Mouse (Mus musculus) lung, embryonic 16.5 days (tissue): ENCODE data around the gene Rnf220. TPM values are rescaled to one million over a fixed set of nuclear protein-coding genes. Genes with fewer than 3 reads are reported as not detected.

Experiments used
- ATAC-seq: fragments of 200-750 bp; cut with Nextera tagmentation; 2 replicates; pipeline ENCODE4 v1.8.0; 2017; ENCODE audit warnings: low read depth, mild to moderate bottlenecking, moderate library complexity
- H3K27ac ChIP-seq: fragments of 300-500 bp; sonication (generic); 2 replicates; pipeline ENCODE4 v1.5.1; 2014; ENCODE audit warnings: mild to moderate bottlenecking, control low read depth, low read length
- H3K27me3 ChIP-seq: fragments of 300-500 bp; sonication (generic); 2 replicates; pipeline ENCODE4 v1.6.1; 2014; ENCODE audit warnings: low read depth, low read length, mixed read lengths; ENCODE audit not compliant: control insufficient read depth, insufficient read depth
- H3K36me3 ChIP-seq: fragments of 300-500 bp; sonication (generic); 2 replicates; pipeline ENCODE4 v1.6.1; 2014; ENCODE audit warnings: low read length; ENCODE audit not compliant: control insufficient read depth, insufficient read depth
- H3K4me1 ChIP-seq: fragments of 300-500 bp; sonication (generic); replicated peaks from 2 replicates; pipeline ENCODE4 v1.6.1; 2014; ENCODE audit warnings: low read length, mixed read lengths; ENCODE audit not compliant: control insufficient read depth, insufficient read depth
- H3K4me2 ChIP-seq: fragments of 300-500 bp; sonication (generic); 2 replicates; pipeline ENCODE4 v1.6.1; 2014; ENCODE audit warnings: low read depth, low read length, control low read depth
- H3K4me3 ChIP-seq: fragments of 300-500 bp; sonication (generic); 2 replicates; pipeline ENCODE4 v1.5.1; 2014; ENCODE audit warnings: mild to moderate bottlenecking, low read length, control low read depth
- H3K9ac ChIP-seq: fragments of 300-500 bp; sonication (generic); 2 replicates; pipeline ENCODE4 v1.6.1; 2014; ENCODE audit warnings: low read length, control low read depth
- H3K9me3 ChIP-seq: fragments of 300-500 bp; sonication (generic); 2 replicates; pipeline ENCODE4 v1.6.1; 2016; ENCODE audit warnings: low read length; ENCODE audit not compliant: control insufficient read depth
- WGBS: fragments of 180-500 bp; shearing (Covaris S2); extraction: QIAGEN DNeasy Blood & Tissue Kit; methylation state at CpG from one replicate; pipeline ENCODE4 v1.1.7; 2014; 5-methylcytosine and 5-hydroxymethylcytosine counted together
- polyA plus RNA-seq: library from polyadenylated mRNA; unstranded; fragments of >200 nt; fragmentation: Nextera tagmentation; extraction: Ambion mirVana; gene quantifications from 2 replicates; pipeline ENCODE4 v1.2.1, GENCODE M21; 2015

The Rnf220 gene
- polyA plus RNA-seq, 1 experiment from 2014 or later, result 61.5 TPM

DNA sequence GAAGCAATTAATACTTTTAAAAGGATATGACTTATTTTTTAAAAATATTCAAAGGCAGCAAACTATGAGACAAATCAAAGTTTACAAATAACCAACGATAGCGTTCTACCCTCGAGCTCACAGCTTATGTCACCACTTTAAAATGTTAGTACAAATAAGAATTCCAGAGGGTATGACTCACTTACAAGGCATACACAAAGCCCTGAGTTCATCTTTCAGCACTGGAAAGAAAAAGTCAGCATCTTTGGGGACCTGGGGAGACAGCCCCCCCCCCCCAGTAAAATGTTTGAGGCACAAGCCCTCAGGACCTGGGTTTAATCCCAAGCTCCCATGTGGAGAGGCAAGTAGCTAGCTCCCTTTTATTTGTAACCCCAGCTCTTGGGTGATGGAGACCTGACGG lies 27.4 kb downstream of the Rnf220 start:
- H3K9ac ChIP-seq, result no peak overlapping the region
- ATAC-seq, result no peak
- H3K27me3 ChIP-seq, result peaks cover 2% of the 10 kb centered on the region; the same call in 1 of the 2 replicates
- H3K4me1 ChIP-seq, result no peaks in the 10 kb centered on the region; the same call in 1 of the 2 replicates
- WGBS, result 42% methylated on average over 4 of the region's 4 CpGs
- H3K9me3 ChIP-seq, result no peaks in the 10 kb centered on the region
- no peak overlapping the region for H3K27ac ChIP-seq
- H3K36me3 ChIP-seq, result no peaks in the 10 kb centered on the region
- no peak overlapping the region for H3K4me3 ChIP-seq
- no peak overlapping the region for H3K4me2 ChIP-seq

DNA sequence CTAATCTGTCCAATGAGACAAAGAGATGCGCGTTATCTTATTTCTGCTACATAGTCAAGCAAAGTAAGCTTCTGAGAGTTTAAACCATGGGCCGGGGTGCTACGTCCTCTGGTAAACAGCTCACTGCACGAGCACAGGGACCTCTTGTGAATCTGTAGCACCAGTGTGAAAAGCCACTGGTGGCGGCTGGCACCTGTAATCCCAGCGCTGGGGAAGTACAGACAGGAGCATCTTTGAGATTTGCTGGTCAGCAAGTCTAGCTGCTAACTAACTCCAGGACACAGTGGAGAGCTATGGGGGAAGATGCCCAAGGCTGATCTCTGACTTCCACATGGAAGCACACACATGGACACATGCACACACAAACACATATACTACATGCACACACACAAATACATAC lies 28.9 kb downstream of the Rnf220 start:
- 77% methylated on average over 7 of the region's 7 CpGs for WGBS

DNA sequence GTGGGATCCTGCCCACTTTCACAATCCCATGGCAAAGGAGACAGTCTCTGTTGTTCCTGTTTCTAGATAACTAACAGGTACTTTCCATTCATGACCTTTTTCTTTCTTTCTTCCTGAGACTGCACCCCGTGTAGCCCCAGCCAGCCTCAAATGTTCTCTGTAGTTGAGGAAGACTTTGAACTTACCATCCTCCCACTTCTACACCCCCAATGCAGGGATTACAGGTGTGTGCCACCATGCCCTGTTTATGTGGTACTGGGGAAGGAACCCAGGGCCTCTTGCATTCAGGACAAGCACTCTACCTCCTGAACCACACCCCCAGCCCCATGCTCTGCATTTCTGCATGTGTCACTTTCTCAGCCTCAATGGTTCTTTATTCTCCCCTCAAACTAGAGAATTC lies 47.7 kb downstream of the Rnf220 start:
- H3K4me3 ChIP-seq, result no peak overlapping the region
- no peaks in the 10 kb centered on the region for H3K36me3 ChIP-seq
- no peak overlapping the region for H3K27ac ChIP-seq
- H3K9me3 ChIP-seq, result no peaks in the 10 kb centered on the region
- no peak for ATAC-seq
- no peak overlapping the region for H3K4me2 ChIP-seq
- no peaks in the 10 kb centered on the region for H3K27me3 ChIP-seq
- 80% methylated on average over 1 of the region's 1 CpGs for WGBS
- no peak overlapping the region for H3K9ac ChIP-seq
- no peaks in the 10 kb centered on the region for H3K4me1 ChIP-seq

More for the DNA sequence above, 28.9 kb downstream of the Rnf220 start:
- no peak for ATAC-seq
- Histone ChIP-seq H3K4me2 (no peak overlapping the region), H3K4me3 (no peak overlapping the region), H3K27ac (no peak overlapping the region), H3K27me3 (no peaks in the 10 kb centered on the region), H3K9ac (no peak overlapping the region), H3K4me1 (no peaks in the 10 kb centered on the region; the same call in 1 of the 2 replicates), H3K9me3 (no peaks in the 10 kb centered on the region), H3K36me3 (no peaks in the 10 kb centered on the region)

DNA sequence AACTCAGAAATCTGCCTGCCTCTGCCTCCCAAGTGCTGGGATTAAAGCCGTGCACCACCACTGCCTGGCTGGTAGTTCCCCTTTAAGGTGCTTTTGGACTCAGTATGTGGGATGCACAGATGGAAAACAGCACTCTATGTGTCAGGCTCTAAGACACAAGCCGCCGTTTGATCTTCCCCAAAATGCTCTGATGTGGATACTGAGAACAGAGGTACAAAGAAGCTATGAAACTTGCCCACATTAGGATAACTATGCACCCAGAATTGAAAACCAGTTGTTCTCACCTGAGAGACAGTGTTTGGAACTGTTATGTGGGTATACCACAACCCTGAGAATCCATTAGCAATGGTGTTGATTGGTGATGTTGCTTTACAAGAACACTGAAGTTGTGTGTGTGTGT lies 48.9 kb downstream of the Rnf220 start:
- H3K4me3 ChIP-seq, result no peak overlapping the region
- ATAC-seq, result no peak
- no peaks in the 10 kb centered on the region for H3K4me1 ChIP-seq
- WGBS, result 89% methylated on average over 3 of the region's 3 CpGs
- H3K36me3 ChIP-seq, result no peaks in the 10 kb centered on the region
- no peak overlapping the region for H3K4me2 ChIP-seq
- no peaks in the 10 kb centered on the region for H3K9me3 ChIP-seq
- H3K27me3 ChIP-seq, result no peaks in the 10 kb centered on the region
- no peak overlapping the region for H3K9ac ChIP-seq
- H3K27ac ChIP-seq, result no peak overlapping the region

DNA sequence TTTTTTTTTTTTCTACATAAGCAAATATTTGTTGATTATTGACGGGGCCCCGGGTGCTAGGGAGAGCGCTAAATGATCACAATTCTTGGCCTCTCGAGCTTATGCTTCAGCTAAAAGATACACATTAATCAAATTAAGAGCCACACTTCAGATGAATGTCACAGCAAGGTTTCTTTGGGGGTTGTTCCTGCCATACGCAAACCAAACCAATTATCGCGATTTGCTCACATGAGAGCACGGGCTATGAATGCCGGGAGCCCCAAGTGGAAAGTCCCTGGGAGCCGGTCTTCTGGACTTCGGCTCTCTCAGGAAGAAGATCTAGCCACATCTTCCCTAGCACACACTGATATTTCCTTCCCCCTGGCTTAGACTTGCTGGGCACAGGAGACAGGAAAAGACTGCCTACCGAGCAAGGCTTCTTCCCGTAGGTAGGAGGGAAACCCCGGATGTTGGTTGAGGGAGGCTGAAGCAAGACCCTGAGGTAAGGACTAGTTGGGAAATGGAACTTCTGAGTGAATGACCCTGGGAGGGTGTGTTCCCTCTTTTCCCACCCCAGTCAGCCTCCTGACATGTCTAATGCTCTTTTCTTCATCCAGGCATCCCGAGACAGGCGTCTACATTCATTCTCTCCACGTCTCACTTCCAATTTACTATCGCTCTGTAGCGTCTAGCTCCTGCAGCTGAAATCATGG lies 51.2 kb downstream of the Rnf220 start:
- no peak for ATAC-seq
- Histone ChIP-seq H3K36me3 (no peaks in the 10 kb centered on the region), H3K4me3 (no peak overlapping the region), H3K27ac (no peak overlapping the region), H3K4me2 (no peak overlapping the region), H3K9me3 (no peaks in the 10 kb centered on the region), H3K27me3 (no peaks in the 10 kb centered on the region), H3K4me1 (no peaks in the 10 kb centered on the region), H3K9ac (no peak overlapping the region)
- 78% methylated on average over 19 of the region's 19 CpGs for WGBS

DNA sequence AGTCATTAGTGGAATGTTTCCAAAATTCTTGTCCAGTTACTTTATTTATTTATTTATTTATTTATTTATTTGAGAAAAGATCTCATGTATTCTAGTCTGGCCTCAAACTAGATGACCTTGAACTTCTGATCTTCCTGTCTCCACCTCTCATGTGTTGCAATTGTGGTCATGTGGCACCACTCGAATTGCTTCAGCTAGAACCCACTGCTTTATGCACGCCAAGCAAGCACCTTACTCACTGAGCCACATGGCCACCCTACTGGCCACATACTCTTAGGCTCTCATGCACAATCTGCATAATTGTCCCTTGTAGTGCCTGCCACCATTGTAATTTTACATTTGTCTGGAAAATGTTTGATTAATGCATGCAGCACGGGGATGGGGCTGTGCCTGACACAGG lies 57.9 kb downstream of the Rnf220 start:
- H3K4me2 ChIP-seq, result no peak overlapping the region
- 68% methylated on average over 3 of the region's 3 CpGs for WGBS
- H3K9ac ChIP-seq, result no peak overlapping the region
- no peaks in the 10 kb centered on the region for H3K9me3 ChIP-seq
- no peak overlapping the region for H3K4me3 ChIP-seq
- no peak overlapping the region for H3K27ac ChIP-seq
- ATAC-seq, result no peak
- H3K4me1 ChIP-seq, result no peaks in the 10 kb centered on the region
- no peaks in the 10 kb centered on the region; the same call in 1 of the 2 replicates for H3K27me3 ChIP-seq
- H3K36me3 ChIP-seq, result no peaks in the 10 kb centered on the region

DNA sequence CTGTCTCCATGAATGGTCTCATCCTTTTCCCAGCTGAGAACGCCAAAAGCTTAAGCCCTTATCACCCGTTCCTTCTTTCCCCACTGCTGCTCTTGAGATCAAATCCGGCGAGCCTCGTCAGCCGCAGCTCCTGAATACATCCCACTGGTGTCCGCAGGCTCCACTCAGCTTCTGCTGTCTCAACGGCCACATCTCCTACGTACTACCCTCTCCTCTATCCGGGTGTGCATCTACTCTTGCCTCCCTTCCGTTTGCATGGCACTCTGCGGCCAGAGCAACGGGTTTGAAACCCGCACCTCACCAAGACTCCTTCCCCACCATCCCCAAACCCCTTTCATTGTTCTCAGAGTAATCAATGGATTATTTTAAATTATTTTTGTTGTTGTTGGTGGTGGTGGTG lies 58.8 kb downstream of the Rnf220 start:
- Histone ChIP-seq H3K4me2 (no peak overlapping the region), H3K27ac (no peak overlapping the region), H3K9ac (no peak overlapping the region), H3K36me3 (no peaks in the 10 kb centered on the region), H3K27me3 (no peaks in the 10 kb centered on the region; the same call in 1 of the 2 replicates), H3K4me1 (no peaks in the 10 kb centered on the region), H3K9me3 (no peaks in the 10 kb centered on the region), H3K4me3 (no peak overlapping the region)
- 71% methylated on average over 14 of the region's 14 CpGs for WGBS
- ATAC-seq, result no peak

DNA sequence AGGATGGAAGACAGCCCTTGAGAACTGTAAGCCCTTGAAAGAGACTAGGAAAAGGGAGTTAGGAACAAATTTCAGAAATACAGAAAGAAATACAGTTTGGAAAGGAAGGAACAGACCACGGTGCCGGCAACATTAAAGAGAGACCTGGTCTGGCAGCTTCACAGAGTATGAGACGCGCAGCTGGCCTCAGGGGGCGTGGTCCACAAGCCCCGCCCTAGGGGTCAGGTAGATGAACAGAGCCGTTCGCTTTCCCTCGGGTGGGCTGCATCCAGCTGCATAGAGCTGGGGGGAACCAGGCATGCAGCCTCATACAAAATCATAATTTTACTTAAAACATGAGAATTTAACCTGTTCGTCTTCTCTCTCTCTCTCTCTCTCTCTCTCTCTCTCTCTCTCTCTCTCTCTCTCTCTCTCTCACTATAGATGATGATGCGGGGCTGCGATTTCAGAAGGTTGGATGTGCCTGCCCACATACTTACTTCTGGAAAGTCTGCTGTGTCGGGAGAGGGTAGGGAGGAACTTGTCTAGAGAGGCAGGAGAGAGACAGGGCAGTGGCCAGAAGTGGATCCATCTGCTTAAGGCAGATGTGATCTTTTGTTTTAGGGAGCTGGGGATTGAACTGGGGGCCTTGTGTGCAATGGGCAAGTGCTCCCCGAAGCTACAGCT lies 59.7 kb downstream of the Rnf220 start:
- Histone ChIP-seq H3K9me3 (no peaks in the 10 kb centered on the region), H3K4me3 (no peak overlapping the region), H3K4me1 (no peaks in the 10 kb centered on the region), H3K4me2 (no peak overlapping the region), H3K36me3 (no peaks in the 10 kb centered on the region), H3K9ac (no peak overlapping the region), H3K27ac (no peak overlapping the region), H3K27me3 (no peaks in the 10 kb centered on the region; the same call in 1 of the 2 replicates)
- ATAC-seq, result no peak
- 18% methylated on average over 14 of the region's 14 CpGs for WGBS

DNA sequence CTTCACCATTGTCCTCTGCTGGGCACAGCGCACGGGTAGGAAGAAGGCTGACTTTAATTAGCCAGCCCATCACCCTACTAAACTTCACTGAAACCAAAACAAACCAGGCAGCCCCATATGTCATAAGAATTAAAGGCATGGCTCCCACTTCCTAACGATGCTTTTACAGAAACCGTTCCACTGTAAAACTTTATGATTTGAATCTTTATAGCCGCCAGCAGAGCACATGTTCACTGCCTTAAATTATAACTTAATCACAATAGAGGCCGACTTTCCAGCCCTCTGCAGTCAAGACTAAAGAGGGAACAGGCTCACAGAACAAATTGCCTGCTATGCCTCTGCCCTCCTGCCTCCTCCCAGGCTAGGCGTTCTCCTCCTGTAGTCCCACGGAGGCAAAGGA lies 62.5 kb downstream of the Rnf220 start:
- WGBS, result 75% methylated on average over 8 of the region's 8 CpGs
- H3K27ac ChIP-seq, result no peak overlapping the region
- H3K36me3 ChIP-seq, result no peaks in the 10 kb centered on the region
- no peak overlapping the region for H3K4me2 ChIP-seq
- H3K27me3 ChIP-seq, result no peaks in the 10 kb centered on the region; the same call in 1 of the 2 replicates
- no peaks in the 10 kb centered on the region for H3K9me3 ChIP-seq
- H3K9ac ChIP-seq, result no peak overlapping the region
- ATAC-seq, result no peak
- no peaks in the 10 kb centered on the region for H3K4me1 ChIP-seq
- no peak overlapping the region for H3K4me3 ChIP-seq
